Mouse (Mus musculus) layer of hippocampus, postnatal 14 days (tissue): ENCODE measurements around the gene Dctd. TPM values are rescaled to one million over a fixed set of nuclear protein-coding genes. Genes with fewer than 3 reads are reported as not detected.

ENCODE experiments used
- DNase-seq, 2 experiments: peaks; one replicate each; pipeline ENCODE4 v3.0.0; 2021 to 2022; ENCODE audit warnings: low spot score in 2 of 2, mixed read lengths in 1 of 2
- long read RNA-seq, 2 experiments: library from polyadenylated mRNA; stranded (forward); transcript quantifications; one replicate each; pipeline ENCODE4 v2.0.0; 2021
- total RNA-seq, 2 experiments: library from RNA; stranded (reverse); gene quantifications; 2 replicates each; pipeline ENCODE4 v1.2.3; 2021

Dctd gene
- 1 to 10 TPM; 5.3 to 6.9 TPM for total RNA-seq
- long read RNA-seq, experiment 1, partial matches to known transcripts, result 1 of 6 reads
- long read RNA-seq, experiment 1, other reads (novel, unspliced or antisense), result 1 of 6 reads
- long read RNA-seq, experiment 2, partial matches to known transcripts, result 0 of 3 reads
- long read RNA-seq, experiment 2, other reads (novel, unspliced or antisense), result 0 of 3 reads

DNA sequence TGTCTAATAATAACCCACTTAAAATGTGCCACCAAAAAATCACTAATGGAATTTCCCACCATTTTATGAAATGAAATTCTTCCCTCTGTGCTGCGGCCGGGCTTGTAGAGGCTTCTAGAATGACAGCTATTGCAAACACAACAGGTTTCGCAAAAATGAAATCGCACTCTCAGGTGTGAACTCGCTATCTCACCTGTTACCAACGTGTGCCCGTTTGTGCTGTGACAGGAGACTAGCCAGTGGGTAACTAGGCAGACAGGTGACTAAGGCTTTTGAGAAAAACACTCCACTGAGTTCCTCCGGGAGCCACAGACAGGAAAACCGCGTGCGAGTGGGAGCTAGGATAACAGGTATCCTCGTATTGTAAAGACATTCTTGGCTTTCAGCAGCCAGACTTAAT is at the start of gene Dctd:
Gene Dctd (plus strand): TSS at position 301 of the 400 bp plus-strand sequence.
- DNase-seq, result no peak

DNA sequence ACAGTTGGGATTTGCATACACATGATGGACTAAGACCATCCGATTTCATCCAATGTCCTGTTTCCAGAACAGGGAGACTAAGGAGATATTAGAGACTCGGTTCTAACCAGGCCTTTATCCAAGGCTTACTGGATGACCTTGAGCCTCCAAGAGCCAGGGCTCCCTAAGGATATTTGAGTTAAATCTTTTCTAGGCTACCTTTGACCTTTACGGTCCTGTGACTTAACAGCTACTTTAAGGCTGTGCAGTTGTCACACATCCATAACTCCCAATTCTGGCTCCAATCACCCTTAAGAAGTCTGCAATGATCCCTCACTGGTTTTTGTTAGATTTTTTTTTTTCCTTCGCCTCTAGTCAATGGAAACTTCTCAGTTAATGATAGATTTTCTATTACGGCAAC is 45.3 kb upstream of the Dctd start:
- no peak for DNase-seq

DNA sequence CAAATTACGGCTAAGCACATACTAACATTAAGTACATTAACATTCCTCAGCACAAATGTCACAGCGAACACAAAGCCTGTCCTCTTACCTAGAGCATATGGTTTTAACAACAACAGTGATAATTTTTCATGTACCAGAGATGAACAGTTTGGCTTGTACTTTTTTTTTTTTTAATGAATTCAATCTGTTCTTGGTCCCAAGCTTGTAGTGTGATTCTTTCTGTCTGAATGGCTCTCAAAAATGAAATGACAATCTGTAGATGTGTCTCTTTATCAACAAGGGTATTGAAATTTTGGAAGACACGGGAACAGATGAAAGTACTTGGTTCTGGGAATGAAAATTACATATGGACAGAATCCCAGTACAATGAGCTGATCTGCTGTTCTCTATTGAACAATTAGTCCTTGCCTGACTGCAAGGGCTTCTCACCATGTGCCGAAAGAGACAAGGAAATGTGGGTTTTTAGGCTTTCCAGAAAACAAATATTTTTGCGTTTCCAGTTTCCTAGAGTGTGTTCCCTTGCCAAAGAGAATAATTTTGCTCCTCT is 35.3 kb upstream of the Dctd start:
- peak in 1 of 2 experiments; percentile 78 for DNase-seq

DNA sequence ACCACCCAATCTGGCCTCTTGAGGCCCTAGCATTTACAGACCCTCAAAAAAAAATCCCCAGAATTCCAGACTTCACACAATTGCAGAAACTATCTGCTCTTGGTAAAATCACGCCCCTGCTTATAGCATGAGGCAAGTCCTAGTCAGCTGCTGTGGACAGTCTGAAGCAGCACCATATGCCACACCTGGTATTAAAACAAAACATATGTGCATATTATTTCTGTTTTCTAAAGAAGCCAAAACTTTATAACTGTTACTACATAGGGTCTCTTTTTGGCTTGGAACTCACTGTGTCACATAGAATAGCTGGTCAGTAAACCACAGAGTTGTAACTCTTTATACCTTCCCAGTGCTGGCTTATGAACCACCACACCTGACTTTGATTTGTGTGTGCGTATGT is 24.7 kb upstream of the Dctd start:
- DNase-seq, result no peak

DNA sequence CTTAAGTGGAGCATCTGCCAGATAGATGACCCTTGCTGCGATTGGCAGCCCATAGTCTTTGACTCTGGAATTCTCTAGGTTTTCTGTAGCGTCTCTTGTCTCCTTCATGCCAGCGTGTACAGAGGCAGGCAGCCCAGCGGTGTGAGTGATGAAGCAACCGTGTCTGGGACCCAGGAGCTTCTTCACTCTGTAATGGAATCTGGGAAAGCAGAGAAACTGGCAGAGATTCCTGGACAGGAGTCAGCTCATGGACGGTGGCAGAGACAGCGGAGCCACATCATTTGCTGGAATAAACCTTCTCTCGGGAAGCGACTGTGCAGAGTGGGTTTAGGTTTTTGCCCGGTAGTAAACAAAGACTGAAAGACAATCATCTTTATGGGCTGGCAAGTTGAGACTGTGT is 16.5 kb upstream of the Dctd start:
- DNase-seq, result no peak

DNA sequence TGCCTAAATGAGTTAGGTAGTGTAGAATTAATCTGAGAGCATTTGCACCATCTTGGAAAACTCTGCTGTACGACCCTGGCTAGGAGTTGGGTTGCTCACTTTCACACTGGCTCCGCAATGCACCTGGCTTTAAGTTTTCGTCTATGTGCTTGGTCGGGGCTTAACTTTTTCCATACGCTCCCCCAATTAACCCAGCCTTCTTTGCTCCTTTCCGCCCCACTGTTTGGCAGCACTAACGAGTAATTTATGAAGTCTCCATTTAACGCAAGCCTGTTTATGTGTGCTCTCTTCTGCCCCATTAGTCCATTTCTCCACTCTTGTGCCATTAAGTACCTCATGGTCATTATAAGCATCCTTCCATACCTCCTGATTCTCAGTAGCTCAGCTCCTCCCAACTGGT is 8.2 kb upstream of the Dctd start:
- DNase-seq, result no peak

DNA sequence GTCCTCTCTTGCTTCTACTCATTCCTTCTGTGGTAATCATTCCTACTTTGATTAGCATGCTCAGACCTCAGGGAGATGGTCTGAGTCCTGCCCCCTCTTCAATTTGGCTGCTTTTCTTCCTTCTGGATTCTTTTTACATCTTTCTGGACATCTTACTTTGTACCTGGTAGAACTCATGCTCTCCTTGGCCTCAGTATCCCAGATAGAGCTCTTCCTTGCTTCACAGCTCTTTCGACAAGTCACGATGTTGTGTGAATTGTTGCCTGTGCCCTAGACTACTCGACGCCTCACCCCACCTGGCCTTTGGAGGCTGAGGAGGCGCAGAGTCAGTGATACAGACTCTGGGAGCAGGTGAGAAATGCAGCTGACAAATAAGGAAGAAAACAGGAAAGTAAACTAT is 3.5 kb upstream of the Dctd start:
- no peak for DNase-seq

DNA sequence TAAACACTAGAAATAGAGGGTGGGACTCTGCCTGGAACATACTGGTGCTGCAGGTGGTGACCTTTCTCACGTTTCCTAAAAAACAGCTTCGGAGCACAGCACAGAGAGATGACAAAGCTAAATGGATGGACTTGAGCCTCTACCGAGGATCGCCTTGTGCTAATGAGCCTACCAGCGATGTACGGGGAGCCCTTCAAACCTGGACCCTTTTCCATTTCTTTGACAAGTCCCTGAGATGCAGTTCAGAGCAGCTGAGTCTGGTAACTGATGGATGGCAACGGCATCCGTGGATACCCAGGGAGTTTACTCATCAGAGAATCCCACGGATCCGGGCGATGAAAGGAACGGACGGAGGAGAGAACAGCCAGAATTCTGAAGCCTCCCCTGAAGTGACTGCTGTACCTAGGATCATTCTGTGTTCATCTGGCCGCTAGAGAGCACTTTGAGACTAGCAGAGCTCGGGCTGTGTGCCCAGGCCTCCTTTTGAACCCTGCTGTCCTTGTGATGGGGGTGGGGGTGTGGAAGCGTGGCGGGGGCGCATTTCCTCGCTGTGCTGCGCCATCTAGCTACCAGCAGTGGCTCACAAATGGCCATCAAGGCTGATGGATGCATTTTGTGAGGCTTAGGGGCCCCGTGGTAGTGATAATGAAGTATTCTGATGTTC is 1.6 kb upstream of the Dctd start:
- peak; percentile 83 for DNase-seq

DNA sequence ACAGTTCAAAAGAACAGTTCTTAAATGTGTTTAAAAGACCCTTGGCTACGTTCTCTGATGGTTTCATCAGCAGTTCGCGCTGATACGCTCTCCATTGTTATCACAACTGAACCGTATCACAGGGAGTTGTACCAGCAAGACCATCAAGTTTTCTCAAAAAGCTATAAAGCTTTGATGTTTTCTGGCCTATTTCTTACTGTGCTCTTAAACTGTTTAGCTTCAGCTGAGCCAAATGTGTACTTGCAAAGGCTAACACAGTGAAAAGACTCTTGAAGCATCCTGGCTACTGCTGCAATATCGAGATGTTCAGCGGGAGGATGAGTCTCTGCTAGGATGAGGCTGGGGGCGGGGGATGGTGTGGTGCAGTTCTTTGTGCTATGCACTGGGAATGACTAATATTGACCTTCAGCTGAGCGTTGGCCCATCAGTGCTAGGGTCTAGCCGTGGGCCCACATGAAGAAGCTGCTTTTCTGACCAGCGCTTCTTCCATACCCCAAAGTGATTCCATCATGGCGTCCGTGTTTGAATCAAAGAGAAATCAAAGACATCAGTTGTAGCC is 732 bp upstream of the Dctd start:
- no peak for DNase-seq

DNA sequence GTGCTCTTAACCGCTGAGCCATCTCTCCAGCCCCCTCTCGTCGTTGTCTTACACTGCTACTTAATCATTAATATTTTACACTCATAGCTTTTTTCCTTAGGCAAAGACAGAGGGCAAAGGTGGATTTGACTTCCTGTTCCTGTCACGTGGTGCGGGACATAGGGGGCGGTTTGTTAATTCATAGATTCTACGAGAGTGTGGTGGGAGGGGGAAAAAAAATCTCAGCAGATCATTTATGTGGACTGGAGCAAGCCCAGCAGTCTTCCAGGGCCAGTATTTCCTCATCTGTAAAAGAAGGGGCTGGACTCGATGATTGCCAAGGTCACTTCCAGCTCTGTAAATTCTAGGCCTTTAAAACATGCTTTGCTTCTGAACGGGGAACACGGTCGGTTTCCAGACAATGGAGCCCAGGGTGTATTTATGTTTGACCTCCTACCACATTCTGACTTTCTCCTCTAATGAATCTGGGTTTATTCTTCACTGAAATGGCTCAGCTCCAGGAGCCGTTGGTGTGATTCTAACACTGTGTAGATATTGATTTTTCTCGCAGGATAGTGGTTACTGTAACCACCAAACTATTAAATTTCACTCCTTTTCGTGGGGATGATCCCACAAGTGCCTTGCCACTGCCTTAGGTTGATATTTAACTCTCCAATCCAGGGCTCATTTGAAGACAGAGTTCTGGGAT is 1.4 kb downstream of the Dctd start:
- no peak for DNase-seq

DNA sequence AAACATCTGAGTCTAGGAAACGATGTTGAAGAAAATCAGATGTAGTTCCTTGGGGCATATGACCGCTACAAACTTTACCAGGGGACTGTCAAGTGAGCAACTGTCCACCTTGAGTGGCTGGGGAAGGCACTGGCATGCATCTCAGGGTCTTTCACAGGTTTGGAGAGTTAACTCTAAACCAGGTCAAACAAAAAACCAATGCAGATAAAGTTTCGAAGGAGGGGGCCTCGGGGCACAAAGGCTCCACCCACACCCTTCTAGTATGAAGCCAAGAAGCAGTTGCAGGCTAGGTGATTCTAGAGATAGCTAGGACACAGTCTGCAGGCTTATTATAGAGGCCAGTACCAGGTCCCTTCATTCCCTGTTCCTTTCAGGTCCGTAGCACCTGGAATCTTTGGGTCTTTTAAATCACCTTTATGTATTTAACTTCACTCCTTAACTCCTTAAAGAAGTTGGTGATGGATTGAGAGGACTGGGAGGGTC is 10.5 kb downstream of the Dctd start:
- DNase-seq, result no peak

DNA sequence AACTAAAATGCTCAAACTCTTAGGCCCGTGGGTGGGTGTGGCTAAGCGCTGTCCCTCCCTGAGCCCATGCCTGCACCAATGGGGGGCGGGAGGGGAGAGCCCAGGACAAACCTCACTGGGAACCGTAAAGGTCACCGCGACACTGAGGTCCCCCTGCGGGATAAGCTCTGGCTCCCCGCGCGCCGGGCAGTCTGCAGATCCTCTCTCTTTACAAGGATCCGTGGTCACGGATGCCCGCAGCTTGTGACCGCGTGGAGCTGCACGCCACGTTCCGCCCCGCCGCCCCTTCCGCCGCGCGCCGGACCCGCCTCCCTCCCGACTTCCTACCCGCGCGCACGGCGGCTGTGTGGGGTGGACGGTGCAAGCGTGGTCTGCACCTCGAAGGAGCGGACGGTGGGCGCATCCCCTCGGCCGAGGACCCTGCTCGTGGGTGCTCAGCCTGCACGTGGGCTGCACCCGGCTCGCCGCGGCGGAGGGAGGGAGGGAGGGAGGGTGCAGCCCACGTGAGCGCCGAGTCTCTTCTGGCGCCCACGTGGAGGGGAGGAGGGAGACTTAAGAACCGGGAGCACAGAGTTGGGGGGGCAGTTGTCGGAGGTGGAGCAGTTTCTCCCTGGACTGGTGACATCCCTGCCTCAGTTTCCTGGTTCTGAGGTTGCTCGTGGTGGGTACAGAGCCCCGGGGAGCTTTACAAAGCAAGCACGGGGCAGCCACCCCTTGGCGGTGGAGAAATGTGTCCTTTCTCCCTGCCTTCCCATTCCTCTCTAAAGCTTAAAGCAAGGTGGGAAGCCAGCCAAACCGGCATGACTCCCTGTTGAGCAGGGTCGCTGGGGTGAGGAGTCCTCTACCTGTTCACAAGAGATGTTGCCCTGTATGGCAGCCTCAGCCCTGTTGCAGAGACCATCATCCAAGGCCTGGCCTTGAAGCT is 11.2 kb downstream of the Dctd start:
- peak; percentile 34 to 41 for DNase-seq

DNA sequence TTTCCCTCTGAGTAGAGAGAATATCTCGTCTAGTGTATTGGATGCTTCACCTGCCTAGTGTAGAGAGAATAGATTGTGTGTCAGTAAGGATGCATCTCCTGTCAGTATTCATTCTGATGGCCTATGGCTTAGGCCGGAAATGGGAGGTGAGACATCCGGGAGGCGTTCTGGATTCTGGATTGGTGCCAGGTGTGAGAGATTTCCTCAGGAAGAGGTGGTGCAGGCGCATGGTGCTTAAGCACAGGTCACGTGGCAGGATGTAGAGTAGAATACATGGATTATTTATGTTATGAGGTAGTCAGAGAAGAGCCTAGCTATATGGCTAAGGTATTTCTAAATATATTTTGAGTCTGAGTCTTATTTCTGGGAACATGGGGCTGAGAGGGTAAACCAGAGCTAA is 15.7 kb downstream of the Dctd start:
- DNase-seq, result no peak

DNA sequence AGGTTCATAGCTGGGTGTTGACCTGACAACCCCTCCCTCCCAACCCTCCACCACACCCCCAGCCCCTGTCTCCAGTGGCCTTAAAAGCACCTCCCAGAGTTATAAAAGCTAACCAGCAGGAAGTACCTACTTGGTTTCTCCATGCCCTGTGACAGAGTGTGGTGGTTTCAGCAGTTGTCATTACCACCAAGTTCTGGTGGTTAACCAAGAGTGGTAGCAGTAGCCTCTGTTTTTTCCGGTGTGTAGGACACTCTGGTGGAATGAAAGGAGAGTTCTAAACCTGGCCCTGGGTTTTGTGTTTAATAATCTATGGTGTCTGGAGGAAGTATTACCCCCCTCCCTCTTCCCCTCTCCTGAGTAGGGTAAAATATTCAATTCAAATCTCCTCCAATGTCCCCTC is 24.1 kb downstream of the Dctd start:
- no peak for DNase-seq

DNA sequence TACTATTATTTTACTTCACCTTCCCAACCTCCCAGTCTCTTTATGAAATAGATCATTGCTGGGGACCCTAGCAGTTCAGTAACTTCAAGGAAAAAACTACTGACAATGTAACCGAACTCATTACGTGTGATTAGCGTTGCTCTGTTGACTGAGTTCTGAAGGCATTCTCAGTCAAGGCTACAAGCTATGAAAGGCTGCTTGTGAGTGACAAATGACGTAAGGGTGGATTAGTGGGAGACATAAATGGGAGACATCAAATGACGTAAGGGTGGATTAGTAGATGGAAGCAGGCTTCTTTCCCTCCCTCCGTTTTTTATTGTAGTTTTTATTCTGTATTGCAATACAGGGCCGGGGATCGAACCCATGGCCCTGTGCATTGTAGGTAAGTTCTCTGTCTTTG is 26.0 kb downstream of the Dctd start:
- no peak for DNase-seq

DNA sequence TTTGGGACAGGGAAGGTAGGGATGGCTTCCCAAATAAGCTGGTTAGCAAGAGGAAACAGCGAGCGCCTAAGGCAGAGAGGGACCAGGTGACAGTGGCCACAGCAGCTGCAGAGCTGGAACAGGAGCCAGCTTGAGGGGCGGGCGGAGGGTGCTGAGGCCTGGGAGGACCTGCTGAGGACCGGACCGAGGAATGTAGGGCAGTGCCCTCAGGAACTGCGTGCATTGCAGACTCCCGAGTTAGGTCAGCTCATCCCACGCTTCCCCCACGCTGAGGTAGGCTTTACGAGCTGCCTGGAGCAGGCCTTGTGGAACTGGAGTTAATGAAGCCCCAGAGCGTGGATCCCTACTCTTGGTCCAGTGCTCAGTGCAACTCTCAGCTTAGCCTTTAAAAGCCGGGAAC is 28.1 kb downstream of the Dctd start:
- no peak for DNase-seq

DNA sequence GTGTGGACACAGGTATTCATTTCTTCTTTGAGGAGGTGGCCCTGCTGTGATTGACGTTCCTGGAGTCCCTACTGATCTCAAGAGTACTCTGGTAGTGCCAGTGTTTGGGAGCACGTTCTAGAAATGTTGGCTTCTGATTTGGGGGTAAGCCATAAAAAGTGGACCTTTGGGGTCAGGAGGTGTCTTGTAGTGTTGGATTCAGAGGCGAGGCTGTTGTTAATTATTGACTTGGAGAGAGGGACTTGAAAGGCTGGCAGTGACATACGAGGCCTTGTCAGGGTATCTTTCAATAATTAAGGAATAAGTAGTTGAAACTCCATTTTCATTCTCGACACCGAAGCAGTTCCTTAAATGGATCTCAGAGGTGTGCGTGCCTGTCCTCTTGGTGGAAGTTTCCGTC is 31.4 kb downstream of the Dctd start:
- DNase-seq, result no peak

DNA sequence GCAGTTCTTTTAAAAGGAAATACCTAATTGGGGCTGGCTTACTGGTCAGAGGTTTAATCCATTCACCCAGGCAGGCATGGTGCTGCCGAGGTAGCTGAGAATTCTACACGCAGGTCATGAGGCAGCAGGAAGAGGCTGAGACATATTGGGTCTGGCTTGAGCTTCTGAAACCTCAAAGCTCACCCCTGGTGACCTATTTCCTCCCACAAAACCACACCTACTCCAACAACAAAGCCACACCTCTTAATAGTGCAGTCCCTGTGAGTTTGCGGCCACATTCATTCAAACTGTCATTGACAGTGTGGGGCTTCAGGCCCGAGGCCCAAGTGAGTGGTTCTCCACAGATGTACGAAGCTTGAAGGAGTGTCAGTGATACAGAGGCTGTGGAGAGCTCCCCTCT is 34.4 kb downstream of the Dctd start:
- DNase-seq, result no peak

DNA sequence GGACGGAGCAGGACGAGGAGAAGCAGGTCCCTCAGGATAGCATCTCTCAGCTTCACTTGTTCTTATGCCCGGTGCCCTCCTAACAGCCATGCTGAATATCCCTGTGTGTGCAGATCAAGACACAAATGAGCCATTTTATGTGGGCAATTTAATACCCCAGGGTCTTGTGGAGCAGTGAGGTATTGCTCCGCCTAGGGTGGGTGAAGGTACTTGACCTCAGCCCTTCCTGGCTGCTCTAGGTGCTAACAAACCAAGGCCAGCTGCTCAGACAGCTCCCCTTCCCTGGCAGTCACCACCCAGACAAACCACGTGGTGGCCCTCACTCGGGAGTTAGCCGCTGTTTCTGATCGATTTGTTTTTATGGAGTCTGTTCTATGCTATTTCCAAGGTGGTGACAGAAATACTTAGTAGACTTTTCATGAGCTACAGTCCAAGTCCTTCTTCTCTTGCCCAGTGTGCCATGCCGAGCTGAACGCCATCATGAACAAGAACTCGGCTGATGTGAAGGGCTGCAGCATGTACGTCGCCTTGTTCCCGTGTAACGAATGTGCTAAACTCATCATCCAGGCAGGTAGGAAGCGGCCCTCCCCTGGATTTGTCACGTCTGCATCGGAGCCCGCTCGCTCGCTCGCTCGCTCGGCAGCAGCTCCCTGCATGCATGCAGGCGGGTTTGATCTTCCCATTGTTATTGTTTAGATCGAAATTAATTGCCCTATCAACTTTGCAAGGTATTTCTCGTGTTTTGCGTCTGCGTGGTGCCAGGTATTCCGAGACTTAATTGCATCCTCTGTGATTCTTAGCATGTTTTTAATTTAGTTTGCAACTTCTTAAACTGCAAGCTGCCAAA is 38.1 kb downstream of the Dctd start:
- DNase-seq, result no peak

DNA sequence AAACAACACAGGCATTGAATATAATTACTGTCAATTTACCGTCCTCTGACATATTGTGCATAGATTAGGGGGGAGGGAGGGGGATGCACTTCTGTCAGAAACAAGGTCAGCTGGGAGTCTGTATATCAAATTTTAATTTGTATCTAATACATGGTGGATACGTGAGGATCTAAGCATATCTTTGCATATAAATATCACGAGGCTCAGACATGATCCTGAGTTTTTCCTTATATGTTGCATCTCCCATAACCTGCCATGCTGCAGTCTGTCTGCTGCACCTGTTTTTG is 38.7 kb downstream of the Dctd start:
- DNase-seq, result no peak
